In genomic region chr1:144405724-144406123, GRCm38 (mm10) we compare ENCODE assay signal across 23 mouse cellular contexts.
"Had no signal": no experiment of that assay in that cellular context is flagged by ENCODE, and none has a peak within 500 bp of the region (broad histone marks: within the 10 kb centered on the region; RNA-seq: fewer than 3 reads in every experiment).

No protein-coding gene starts in this region.

- H3K36me3 ChIP-seq: heart, embryonic 13.5 days; heart, embryonic 15.5 days; hindbrain, embryonic 12.5 days; intestine, embryonic 15.5 days; limb, embryonic 10.5 days; limb, embryonic 12.5 days had no signal

- H3K4me1 ChIP-seq: heart, embryonic 13.5 days; heart, embryonic 15.5 days; hindbrain, embryonic 12.5 days; intestine, embryonic 15.5 days; limb, embryonic 10.5 days; limb, embryonic 12.5 days had no signal

- H3K9me3 ChIP-seq: heart, embryonic 13.5 days; heart, embryonic 15.5 days; hindbrain, embryonic 12.5 days; intestine, embryonic 15.5 days; limb, embryonic 10.5 days; limb, embryonic 12.5 days had no signal

- DNase-seq: gastrocnemius, postnatal 14 days; gastrocnemius, postnatal 36 days; heart, adult 18-20 months; heart, postnatal 14 days; heart, postnatal 36 days; kidney, adult 18-20 months; kidney, adult 8-10 months; kidney, postnatal 10 days; kidney, postnatal 25 days; kidney, postnatal 4 days; liver had no signal

- ATAC-seq: intestine, embryonic 15.5 days; intestine, postnatal 0 days had no signal

- H3K4me2 ChIP-seq: heart, embryonic 11.5 days; heart, embryonic 13.5 days; heart, embryonic 15.5 days; hindbrain, embryonic 12.5 days; intestine, embryonic 15.5 days; limb, embryonic 12.5 days; liver, embryonic 11.5 days had no signal

- H3K27ac ChIP-seq: heart, embryonic 13.5 days; heart, embryonic 15.5 days; hindbrain, embryonic 12.5 days; hindbrain, embryonic 14.5 days; intestine, embryonic 15.5 days; layer of hippocampus, adult 2 months; left cerebral cortex, adult 2 months; limb, embryonic 10.5 days; limb, embryonic 12.5 days had no signal

- H3K9ac ChIP-seq: heart, embryonic 13.5 days; heart, embryonic 15.5 days; hindbrain, embryonic 12.5 days; hindbrain, embryonic 14.5 days; intestine, embryonic 15.5 days; limb, embryonic 12.5 days had no signal

- H3K4me3 ChIP-seq: heart, embryonic 13.5 days; heart, embryonic 15.5 days; hindbrain, embryonic 12.5 days; intestine, embryonic 15.5 days; layer of hippocampus, adult 2 months; left cerebral cortex, adult 2 months; limb, embryonic 10.5 days; limb, embryonic 12.5 days had no signal

- H3K27me3 ChIP-seq: heart, embryonic 13.5 days; heart, embryonic 15.5 days; hindbrain, embryonic 12.5 days; intestine, embryonic 15.5 days; limb, embryonic 12.5 days had no signal
